Mouse (Mus musculus) megakaryocyte, embryonic 14.5 days (primary cell): ENCODE measurements around the gene Havcr2.

Source experiments
- FLI1 ChIP-seq: IDR thresholded peaks from 2 replicates; pipeline ENCODE4 v1.6.1; 2012; ENCODE audit warnings: low read length, inconsistent platforms, mixed read lengths
- GATA1 ChIP-seq: IDR thresholded peaks from 3 replicates; pipeline ENCODE4 v1.6.1; 2012; ENCODE audit warnings: mixed read lengths, low read length, inconsistent platforms, borderline replicate concordance

- TF ChIP-seq GATA1, result no peak
- no peak for TF ChIP-seq FLI1
These were observed 33.4 kb upstream of the Havcr2 start for GRCm38 (mm10) chr11:46421086-46421888.
